Mouse (Mus musculus) liver, adult 2 months (tissue): ENCODE results near the gene Brd3os. TPM values are rescaled to one million over a fixed set of nuclear protein-coding genes. Genes with fewer than 3 reads are reported as not detected.

Source experiments
- DNase-seq: peaks from one replicate; pipeline ENCODE4 v3.0.0-alpha.2; 2011; ENCODE audit warnings: low read depth, low spot score; ENCODE audit errors: extremely low read depth
- H3K27ac ChIP-seq: fragments of 200-500 bp; replicated peaks from 2 replicates; pipeline ENCODE4 v1.5.1; 2012; ENCODE audit warnings: low read depth, mild to moderate bottlenecking, control low read depth, inconsistent platforms, low read length; ENCODE audit not compliant: insufficient read depth
- H3K27me3 ChIP-seq: fragments of 200-500 bp; 2 replicates; pipeline ENCODE4 v1.6.1; 2012; ENCODE audit warnings: mild to moderate bottlenecking, moderate library complexity, low read length, inconsistent platforms; ENCODE audit not compliant: control insufficient read depth, insufficient read depth
- H3K36me3 ChIP-seq: fragments of 200-500 bp; 2 replicates; pipeline ENCODE4 v1.6.1; 2012; ENCODE audit warnings: low read length, inconsistent platforms; ENCODE audit not compliant: control insufficient read depth, insufficient read depth
- H3K4me1 ChIP-seq: fragments of 200-500 bp; 2 replicates; pipeline ENCODE4 v1.6.1; 2011; ENCODE audit warnings: low read length; ENCODE audit not compliant: control insufficient read depth, insufficient read depth
- H3K4me3 ChIP-seq: fragments of 200-500 bp; 2 replicates; pipeline ENCODE4 v1.5.1; 2011; ENCODE audit warnings: low read depth, mild to moderate bottlenecking, control low read depth, low read length, moderate library complexity; ENCODE audit not compliant: insufficient read depth
- H3K79me2 ChIP-seq: fragments of 200-500 bp; 2 replicates; pipeline ENCODE4 v1.6.1; 2012; ENCODE audit warnings: inconsistent platforms, mild to moderate bottlenecking, low read length, moderate library complexity; ENCODE audit not compliant: control insufficient read depth, insufficient read depth
- H3K9ac ChIP-seq: fragments of 200-500 bp; 2 replicates; pipeline ENCODE4 v1.6.1; 2012; ENCODE audit warnings: low read depth, mild to moderate bottlenecking, control low read depth, inconsistent platforms, low read length
- CTCF ChIP-seq: fragments of 200-500 bp; IDR thresholded peaks from 2 replicates; pipeline ENCODE4 v1.5.1; 2011; ENCODE audit warnings: low read depth, low read length, control low read depth
- POLR2A ChIP-seq: fragments of 200-500 bp; IDR thresholded peaks from 2 replicates; pipeline ENCODE4 v1.6.1; 2011; ENCODE audit warnings: low read length, control low read depth; ENCODE audit not compliant: insufficient read depth; ENCODE audit errors: extremely low read depth
- WGBS: fragments of 180-500 bp; shearing (Covaris S2); methylation state at CpG from one replicate; pipeline ENCODE4 v1.1.7; 2018; 5-methylcytosine and 5-hydroxymethylcytosine counted together
- polyA plus RNA-seq: library from polyadenylated mRNA; depleted of rRNA; stranded (reverse); fragments of >200 nt; gene quantifications from 2 replicates; pipeline ENCODE4 v1.2.3, GENCODE M21; 2012
- total RNA-seq: library from RNA; depleted of rRNA; stranded (reverse); fragments of >200 nt; gene quantifications from 2 replicates; pipeline ENCODE4 v1.2.3, GENCODE M21; 2014

Brd3os gene
- total and polyA plus RNA-seq, 2 experiments: 0.09 to 0.82 TPM

GRCm38 (mm10) chr2:27479821-27480220, 37.7 kb downstream of the Brd3os start:
- no peaks in the 10 kb centered on the region for H3K4me1 ChIP-seq
- H3K79me2 ChIP-seq: peaks cover 5% of the 10 kb centered on the region
- no peak for DNase-seq
- no peaks in the 10 kb centered on the region for H3K36me3 ChIP-seq
- WGBS: 69% methylated on average over 4 of the region's 4 CpGs
- no peaks in the 10 kb centered on the region for H3K27me3 ChIP-seq
- H3K9ac ChIP-seq: no peak overlapping the region
- no peak for TF ChIP-seq POLR2A
- no peak for TF ChIP-seq CTCF
- no peak overlapping the region for H3K4me3 ChIP-seq
- no peak overlapping the region for H3K27ac ChIP-seq

DNA sequence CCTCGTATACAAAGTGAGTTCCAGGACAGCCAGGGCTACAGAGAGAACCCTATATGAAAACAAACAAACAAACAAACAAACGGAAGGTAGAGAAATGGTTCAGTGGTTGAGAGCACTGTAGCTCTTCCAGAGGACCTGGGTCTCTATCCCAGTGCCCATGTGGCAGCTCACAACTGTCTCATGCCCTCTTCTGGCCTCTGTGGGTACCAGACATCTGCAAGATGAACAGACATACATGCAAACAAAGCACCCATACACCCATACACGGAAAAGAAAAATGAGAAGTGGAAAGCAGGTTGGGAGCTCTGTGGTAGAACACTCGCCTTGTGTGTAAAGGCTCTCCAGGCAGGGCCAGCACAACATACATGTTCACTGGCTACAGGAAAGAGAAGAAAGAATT, 38.2 kb downstream of the Brd3os start:
- Histone ChIP-seq H3K4me3 (no peak overlapping the region), H3K79me2 (no peaks in the 10 kb centered on the region), H3K27ac (no peak overlapping the region), H3K4me1 (no peaks in the 10 kb centered on the region), H3K27me3 (no peaks in the 10 kb centered on the region), H3K36me3 (no peaks in the 10 kb centered on the region), H3K9ac (no peak overlapping the region)
- 66% methylated on average over 4 of the region's 4 CpGs for WGBS
- TF ChIP-seq POLR2A (no peak), CTCF (peak; percentile 32; the same call in 1 of the 2 replicates)
- DNase-seq: no peak

DNA sequence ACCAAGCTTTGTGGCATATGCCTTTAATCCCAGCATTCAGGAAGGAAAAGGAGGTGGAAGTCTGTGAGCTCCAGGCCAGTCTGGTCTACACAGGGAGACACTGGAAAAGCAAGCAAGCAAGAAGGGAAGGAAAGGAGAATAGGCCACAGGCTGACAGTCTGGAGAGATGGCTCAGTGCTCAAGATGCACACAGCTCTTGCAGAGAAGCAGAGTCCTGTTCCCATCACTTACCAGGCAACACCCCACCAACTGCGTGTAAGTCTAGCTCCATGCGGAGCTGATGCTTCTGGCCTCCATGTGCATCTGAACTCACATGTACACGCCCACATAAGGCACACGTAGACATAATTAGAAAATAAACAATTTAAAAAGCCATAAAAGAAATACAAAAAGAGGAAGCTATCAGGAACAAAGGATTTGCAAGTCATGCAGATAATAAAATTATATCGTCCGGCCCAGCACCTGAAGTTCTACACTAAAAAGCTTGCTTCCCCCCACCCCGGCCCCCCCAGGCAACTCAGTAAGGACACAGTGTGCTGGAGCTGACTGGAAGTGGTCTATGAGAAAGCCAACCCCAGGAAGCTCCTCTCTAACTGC, 40.2 kb downstream of the Brd3os start:
- Histone ChIP-seq H3K79me2 (no peaks in the 10 kb centered on the region), H3K27ac (no peak overlapping the region), H3K4me3 (no peak overlapping the region), H3K9ac (no peak overlapping the region), H3K4me1 (no peaks in the 10 kb centered on the region), H3K27me3 (no peaks in the 10 kb centered on the region), H3K36me3 (no peaks in the 10 kb centered on the region)
- TF ChIP-seq POLR2A (no peak), CTCF (no peak)
- 84% methylated on average over 7 of the region's 7 CpGs for WGBS
- no peak for DNase-seq

GRCm38 (mm10) chr2:27486725-27487124, 44.6 kb downstream of the Brd3os start:
- TF ChIP-seq POLR2A (no peak), CTCF (no peak)
- Histone ChIP-seq H3K36me3 (no peaks in the 10 kb centered on the region), H3K4me1 (no peaks in the 10 kb centered on the region), H3K27me3 (no peaks in the 10 kb centered on the region), H3K27ac (no peak overlapping the region), H3K4me3 (no peak overlapping the region), H3K79me2 (no peaks in the 10 kb centered on the region), H3K9ac (no peak overlapping the region)
- DNase-seq: no peak
- WGBS: 74% methylated on average over 4 of the region's 4 CpGs

DNA sequence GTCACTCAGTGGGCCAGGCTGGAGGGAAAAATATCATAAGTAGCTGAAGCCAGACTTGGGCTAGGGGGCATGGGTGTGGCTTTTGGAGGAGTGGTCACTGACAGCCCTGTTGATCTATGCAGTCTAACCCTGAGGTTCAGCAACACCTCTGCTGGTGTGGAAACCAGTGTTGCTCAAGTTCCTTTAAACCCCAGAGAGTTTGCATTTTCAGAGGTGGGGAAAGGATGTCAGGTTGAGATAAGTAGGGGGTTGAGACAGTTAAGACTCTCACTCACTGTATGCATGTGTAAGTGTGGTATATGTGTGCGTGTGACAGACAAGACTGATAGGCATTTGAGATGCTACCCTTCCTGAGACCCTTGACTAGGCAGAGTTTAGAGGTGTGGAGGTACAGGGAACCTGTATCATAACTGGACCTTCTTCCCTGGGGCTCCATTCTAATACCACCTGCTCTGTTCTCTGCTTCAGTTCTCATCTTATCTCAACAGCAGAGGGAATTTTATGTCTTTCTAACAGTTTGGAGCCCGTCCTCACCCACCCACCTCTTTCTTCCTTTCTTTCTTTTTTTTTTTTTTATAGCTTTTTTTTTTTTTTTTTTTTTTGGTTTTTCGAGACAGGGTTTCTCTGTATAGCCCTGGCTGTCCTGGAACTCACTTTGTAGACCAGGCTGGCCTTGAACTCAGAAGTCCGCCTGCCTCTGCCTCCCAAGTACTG, 45.4 kb downstream of the Brd3os start:
- H3K36me3 ChIP-seq: no peaks in the 10 kb centered on the region
- no peak overlapping the region for H3K9ac ChIP-seq
- H3K4me3 ChIP-seq: no peak overlapping the region
- WGBS: 90% methylated on average over 3 of the region's 4 CpGs
- no peaks in the 10 kb centered on the region for H3K27me3 ChIP-seq
- no peaks in the 10 kb centered on the region for H3K79me2 ChIP-seq
- TF ChIP-seq CTCF: no peak
- H3K27ac ChIP-seq: no peak overlapping the region
- no peaks in the 10 kb centered on the region for H3K4me1 ChIP-seq
- DNase-seq: no peak

DNA sequence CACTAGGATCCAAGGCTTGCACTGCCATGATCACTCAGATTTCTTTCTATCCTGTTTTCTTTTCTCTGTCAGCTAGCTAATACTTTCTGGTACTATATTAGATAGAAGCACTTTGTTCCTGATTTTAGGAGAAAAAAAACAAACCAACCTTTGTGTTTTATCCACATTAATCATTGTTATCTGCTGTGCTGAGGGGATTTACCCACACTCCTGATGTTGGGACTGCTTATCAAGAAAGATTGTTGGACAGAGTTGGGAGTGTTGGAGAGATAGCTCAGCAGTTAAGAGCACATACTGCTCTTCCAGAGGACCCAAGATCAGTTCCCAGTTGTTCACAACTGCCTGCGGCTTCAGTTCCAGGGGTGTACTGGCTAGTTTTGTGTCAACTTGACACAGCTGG, 46.2 kb downstream of the Brd3os start:
- H3K27ac ChIP-seq: no peak overlapping the region
- H3K9ac ChIP-seq: no peak overlapping the region
- no peak for TF ChIP-seq CTCF
- H3K4me1 ChIP-seq: no peaks in the 10 kb centered on the region
- DNase-seq: no peak
- no peak overlapping the region for H3K4me3 ChIP-seq
- H3K36me3 ChIP-seq: no peaks in the 10 kb centered on the region
- no peaks in the 10 kb centered on the region for H3K79me2 ChIP-seq
- no peaks in the 10 kb centered on the region for H3K27me3 ChIP-seq
- WGBS: 97% methylated on average over 1 of the region's 1 CpGs
